Mouse (Mus musculus) thymus, postnatal 36 days (tissue): ENCODE measurements around the gene Slamf7.
"Not testable (repeated sequence)": the region's sequence is repeated elsewhere in the genome, so short reads cannot be mapped to it uniquely, and the experiment has no call there.

ENCODE experiments used
- DNase-seq, 2 experiments: peaks; one replicate each; pipeline ENCODE4 v3.0.0; 2022; ENCODE audit warnings: mixed read lengths in 2 of 2

The Slamf7 gene

GRCm38 (mm10) chr1:171652734-171653133 lies at the start of gene Slamf7:
Gene Slamf7 (minus strand): TSS chr1:171653035.
- DNase-seq, result no peak

DNA sequence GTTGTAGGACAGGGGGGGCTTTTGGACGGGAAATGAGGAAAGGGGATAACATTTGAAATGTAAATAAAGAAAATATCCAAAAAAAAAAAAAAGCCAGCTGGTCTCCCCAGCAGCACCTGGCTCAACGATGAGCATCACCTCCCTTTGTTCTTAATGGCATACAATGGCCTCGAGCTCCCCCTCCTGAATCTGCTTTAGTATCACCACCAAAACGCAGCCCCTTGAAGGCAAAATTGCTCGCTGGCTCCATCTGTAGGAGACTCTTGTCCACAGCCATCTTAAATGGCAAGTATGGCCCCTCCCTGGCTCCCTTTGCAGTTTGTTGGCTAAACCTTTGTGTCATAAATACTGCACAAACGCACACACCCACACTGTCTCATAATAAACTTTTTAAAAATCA lies 46.1 kb upstream of the Slamf7 start:
- peak; percentile 79 to 81 for DNase-seq

- no peak for DNase-seq
Measured at GRCm38 (mm10) chr1:171693918-171694317, 41.1 kb upstream of the Slamf7 start.

- DNase-seq, result no peak
Measured at GRCm38 (mm10) chr1:171687320-171687719, 34.5 kb upstream of the Slamf7 start.

DNA sequence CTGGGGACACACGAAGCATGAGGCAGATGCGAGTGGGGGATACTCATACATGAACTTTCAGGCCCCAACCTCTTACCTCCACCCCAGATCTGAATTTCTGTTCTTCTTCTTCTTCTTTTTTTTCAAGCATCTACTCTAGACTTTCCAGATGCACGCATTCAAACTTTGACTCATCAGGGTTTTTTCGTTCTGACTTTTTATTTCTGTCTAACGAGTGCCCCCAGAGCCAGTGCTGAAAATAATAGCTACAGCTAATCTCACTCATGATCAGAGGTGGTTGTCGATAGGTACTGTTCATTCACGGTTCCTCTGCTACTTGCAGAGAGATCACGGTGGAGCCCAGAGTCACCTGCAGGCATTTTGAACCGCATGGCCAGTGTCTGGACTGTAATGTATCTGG lies 32.1 kb upstream of the Slamf7 start:
- no peak for DNase-seq

DNA sequence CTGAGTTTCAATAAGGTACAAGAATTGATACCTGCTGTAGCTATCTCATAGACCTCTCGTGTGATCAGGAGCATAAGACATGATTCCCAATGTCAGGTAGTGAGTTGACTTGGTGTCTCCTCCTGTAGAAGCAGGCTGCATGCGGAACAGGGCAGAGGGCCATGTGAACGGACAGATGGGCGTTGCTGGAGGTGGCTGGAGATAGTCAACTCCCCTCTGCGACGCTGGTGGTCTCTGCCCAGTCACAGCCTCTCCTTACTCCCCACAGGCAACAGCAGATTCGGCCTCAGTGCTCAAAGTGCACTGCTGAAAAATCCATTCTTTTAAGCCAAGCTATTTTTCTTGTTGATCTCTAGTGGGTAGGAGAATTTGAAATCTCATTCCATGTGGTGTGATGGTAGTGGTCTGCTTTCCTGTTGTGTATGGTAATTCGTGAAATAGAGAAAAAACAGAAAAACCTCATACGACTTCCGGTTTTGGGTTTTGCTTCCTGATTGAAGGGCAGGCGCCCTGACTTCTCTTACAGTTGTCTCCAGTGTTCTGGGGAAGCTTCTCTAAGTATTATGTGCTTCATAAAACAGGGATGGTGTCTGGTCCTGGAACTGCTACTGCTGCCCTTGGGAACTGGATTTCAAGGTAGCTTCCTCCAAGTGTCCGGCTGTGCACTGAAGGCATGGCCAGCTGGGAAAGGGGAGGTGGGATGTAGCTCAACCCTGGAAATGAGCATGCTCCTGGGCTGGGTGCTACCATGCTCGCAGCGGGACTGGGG lies 28.9 kb upstream of the Slamf7 start, which contains the start of gene Cd48:
TSS of gene Cd48 (plus strand) at position 479 of the 769 bp plus-strand sequence.
- DNase-seq, result peak; percentile 28 to 35

- peak; percentile 54 to 61 for DNase-seq
Measured at GRCm38 (mm10) chr1:171681009-171681408, 28.2 kb upstream of the Slamf7 start.

DNA sequence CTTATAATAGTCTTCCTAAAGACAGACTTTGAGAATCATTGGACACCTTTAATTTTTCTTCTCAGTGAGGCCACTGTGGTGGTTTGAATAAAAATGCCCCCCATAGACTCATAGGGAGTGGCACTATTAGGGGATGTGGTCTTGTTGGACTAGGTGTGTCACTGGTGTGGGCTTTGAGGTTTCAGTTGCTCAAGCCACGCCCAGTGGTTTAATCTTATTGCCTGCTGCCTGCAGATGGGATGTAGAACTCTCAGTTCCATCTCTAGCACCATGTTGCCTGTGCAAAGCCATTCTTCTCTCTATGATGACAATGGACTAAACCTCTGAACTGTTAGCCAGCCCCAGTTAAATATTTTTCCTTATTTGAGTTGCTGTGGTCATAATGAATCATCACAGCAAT lies 24.9 kb upstream of the Slamf7 start:
- DNase-seq, result no peak

DNA sequence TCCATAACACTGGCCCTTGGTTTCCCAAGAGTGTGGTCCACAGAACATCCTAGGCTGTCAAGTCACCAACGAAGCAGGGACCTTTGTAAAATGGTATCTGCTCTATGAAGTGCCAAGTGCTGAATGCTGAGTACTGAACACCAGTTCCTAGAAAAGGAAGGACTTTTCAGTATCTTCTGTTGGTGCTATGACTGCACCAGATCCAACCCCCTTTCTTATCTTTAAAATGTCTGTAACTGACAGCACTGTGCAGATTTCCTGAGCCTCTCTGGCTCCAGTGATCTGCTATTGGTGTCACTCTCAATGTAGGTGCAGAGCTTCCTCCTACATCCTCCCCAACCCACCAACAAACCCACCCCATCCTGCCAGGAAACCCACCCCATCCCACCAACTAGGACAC lies 21.6 kb upstream of the Slamf7 start:
- DNase-seq, result no peak

- peak; percentile 23 to 36 for DNase-seq
Measured at GRCm38 (mm10) chr1:171672854-171673475, 20.1 kb upstream of the Slamf7 start.

GRCm38 (mm10) chr1:171672451-171672850 lies 19.6 kb upstream of the Slamf7 start:
- not testable (repeated sequence) for DNase-seq

DNA sequence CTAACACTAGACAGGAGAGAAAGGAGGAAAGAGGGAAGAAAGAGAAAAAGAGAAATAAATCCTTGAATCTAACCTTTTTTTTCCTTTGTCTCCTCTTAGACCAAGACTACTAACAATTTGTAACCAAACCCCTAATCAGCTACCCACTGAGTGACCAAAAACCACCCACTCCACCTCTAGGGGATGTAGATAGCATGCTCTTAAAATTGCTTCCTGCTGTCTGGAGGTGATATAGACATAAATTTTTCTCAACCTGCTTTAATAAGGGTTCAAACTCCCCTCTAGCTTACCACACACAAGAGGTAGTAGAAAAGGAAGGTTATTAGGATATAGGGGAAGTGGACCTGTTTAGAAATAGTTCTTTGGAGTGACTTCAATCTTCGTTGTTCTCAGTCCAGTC lies 14.3 kb upstream of the Slamf7 start:
- DNase-seq, result no peak

- DNase-seq, result no peak
Measured at GRCm38 (mm10) chr1:171666350-171666749, 13.5 kb upstream of the Slamf7 start.

- no peak for DNase-seq
Measured at GRCm38 (mm10) chr1:171663757-171664156, 10.9 kb upstream of the Slamf7 start.

GRCm38 (mm10) chr1:171661482-171661881 lies 8.6 kb upstream of the Slamf7 start:
- DNase-seq, result no peak

DNA sequence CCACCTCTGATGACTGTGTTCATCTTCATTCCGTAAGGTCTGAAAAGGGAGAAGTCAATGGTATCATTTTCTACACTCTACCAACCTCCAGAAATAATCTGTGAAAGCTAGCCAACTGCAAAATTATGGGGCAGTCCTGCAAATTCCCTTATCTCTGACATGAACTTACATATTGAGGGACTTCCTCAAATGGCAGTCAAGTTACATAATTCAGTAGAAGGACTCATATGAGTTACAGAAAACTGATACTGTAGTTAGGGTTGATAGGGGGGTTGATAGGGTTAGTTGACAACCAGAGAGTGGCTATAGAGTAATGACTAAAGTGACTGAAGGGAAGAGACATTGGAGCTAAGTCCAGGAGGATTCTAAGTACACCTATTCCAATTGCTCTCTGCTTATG lies 7.6 kb upstream of the Slamf7 start:
- no peak for DNase-seq

- DNase-seq, result no peak
Measured at GRCm38 (mm10) chr1:171658561-171658991, 5.7 kb upstream of the Slamf7 start.

- no peak for DNase-seq
Measured at GRCm38 (mm10) chr1:171648840-171649239, 4.0 kb downstream of the Slamf7 start.

- DNase-seq, result no peak
Measured at GRCm38 (mm10) chr1:171647716-171648115, 5.1 kb downstream of the Slamf7 start.

- DNase-seq, result no peak
Measured at GRCm38 (mm10) chr1:171646429-171646940, 6.3 kb downstream of the Slamf7 start.

GRCm38 (mm10) chr1:171643612-171644011 lies 9.2 kb downstream of the Slamf7 start:
- peak; percentile 39 to 55 for DNase-seq

GRCm38 (mm10) chr1:171640796-171641195 lies 12.0 kb downstream of the Slamf7 start:
- DNase-seq, result no peak

DNA sequence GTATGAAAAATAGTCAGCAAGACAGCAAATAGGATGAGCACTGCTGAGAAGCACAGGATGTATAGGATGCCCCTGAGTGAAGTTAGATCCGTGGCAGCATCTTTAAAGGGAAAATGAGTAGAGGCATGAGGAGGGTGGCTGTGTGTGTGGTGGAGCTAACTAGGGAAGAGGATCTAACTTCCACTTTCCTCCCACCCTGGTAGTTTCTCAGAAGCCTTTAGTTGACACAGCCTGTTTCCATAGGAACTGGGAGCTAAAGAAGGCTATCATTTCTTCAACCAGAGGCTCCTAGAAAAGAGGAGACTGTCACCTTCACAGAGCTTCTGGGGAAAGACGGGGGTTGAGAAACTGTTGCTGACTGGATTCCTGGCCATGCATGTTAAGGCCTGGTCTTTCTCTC lies 14.1 kb downstream of the Slamf7 start:
- no peak for DNase-seq

- DNase-seq, result no peak
Measured at GRCm38 (mm10) chr1:171637101-171637500, 15.7 kb downstream of the Slamf7 start.
